Mouse (Mus musculus) stomach, embryonic 16.5 days (tissue): ENCODE data around the gene Calr3. TPM values are rescaled to one million over a fixed set of nuclear protein-coding genes. Genes with fewer than 3 reads are reported as not detected.

Source experiments
- ATAC-seq: fragments of 200-750 bp; cut with Nextera tagmentation; 2 replicates; pipeline ENCODE4 v1.8.0; 2017; ENCODE audit warnings: moderate number of reproducible peaks, moderate TSS enrichment; ENCODE audit not compliant: insufficient read depth, low FRiP score
- H3K27ac ChIP-seq: fragments of 300-500 bp; sonication (generic); 2 replicates; pipeline ENCODE4 v1.5.1; 2014; ENCODE audit warnings: low read length
- H3K27me3 ChIP-seq: fragments of 300-500 bp; sonication (generic); 2 replicates; pipeline ENCODE4 v1.6.1; 2014; ENCODE audit warnings: low read length, control low read depth, mixed read lengths; ENCODE audit not compliant: control insufficient read depth, insufficient read depth
- H3K36me3 ChIP-seq: fragments of 300-500 bp; sonication (generic); 2 replicates; pipeline ENCODE4 v1.6.1; 2014; ENCODE audit warnings: low read length; ENCODE audit not compliant: control insufficient read depth, insufficient read depth
- H3K4me1 ChIP-seq: fragments of 300-500 bp; sonication (generic); 2 replicates; pipeline ENCODE4 v1.6.1; 2014; ENCODE audit warnings: low read length, control low read depth, mixed read lengths; ENCODE audit not compliant: control insufficient read depth, insufficient read depth
- H3K4me2 ChIP-seq: fragments of 300-500 bp; sonication (generic); 2 replicates; pipeline ENCODE4 v1.6.1; 2014; ENCODE audit warnings: low read depth, low read length, mixed read lengths
- H3K4me3 ChIP-seq: fragments of 300-500 bp; sonication (generic); replicated peaks from 2 replicates; pipeline ENCODE4 v1.5.1; 2014; ENCODE audit warnings: mild to moderate bottlenecking, low read length
- H3K9ac ChIP-seq: fragments of 300-500 bp; sonication (generic); 2 replicates; pipeline ENCODE4 v1.6.1; 2014; ENCODE audit warnings: low read length
- H3K9me3 ChIP-seq: fragments of 300-500 bp; sonication (generic); replicated peaks from 2 replicates; pipeline ENCODE4 v1.6.1; 2016; ENCODE audit warnings: low read length, control low read depth; ENCODE audit not compliant: control insufficient read depth
- WGBS: fragments of 180-500 bp; shearing (Covaris S2); extraction: QIAGEN DNeasy Blood & Tissue Kit; methylation state at CpG from one replicate; pipeline ENCODE4 v1.1.7; 2014; 5-methylcytosine and 5-hydroxymethylcytosine counted together
- microRNA-seq: library from miRNA; unstranded; fragments of <30 nt; microRNA quantifications from one replicate; pipeline ENCODE4, GENCODE M21; 2016
- polyA plus RNA-seq: library from polyadenylated mRNA; unstranded; fragments of >200 nt; fragmentation: Nextera tagmentation; extraction: Ambion mirVana; gene quantifications from 2 replicates; pipeline ENCODE4 v1.2.1, GENCODE M21; 2015

Calr3 gene
- polyA plus RNA-seq, 1 experiment from 2014 or later = 3.7 TPM

DNA sequence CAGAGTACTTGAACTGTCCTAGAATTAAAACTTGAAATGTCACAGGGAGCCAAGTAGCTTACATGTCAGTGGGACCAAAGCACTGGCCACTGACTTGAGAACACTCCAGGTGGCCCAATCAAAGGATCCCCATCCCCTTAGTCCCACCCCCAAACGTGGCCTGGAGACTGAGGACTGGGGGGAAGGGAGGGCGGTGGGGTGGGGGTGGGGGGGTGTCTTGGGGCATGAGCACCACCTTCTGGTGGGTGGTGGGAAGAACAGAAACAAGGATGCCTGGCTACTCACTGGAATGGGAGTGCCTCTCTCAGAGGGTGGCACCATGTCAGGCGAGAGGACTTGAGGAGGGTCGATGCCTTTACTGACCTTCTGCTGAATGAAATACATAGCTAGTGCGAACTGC lies 61.3 kb downstream of the Calr3 start:
- no peak overlapping the region for H3K27ac ChIP-seq
- ATAC-seq = no peak

DNA sequence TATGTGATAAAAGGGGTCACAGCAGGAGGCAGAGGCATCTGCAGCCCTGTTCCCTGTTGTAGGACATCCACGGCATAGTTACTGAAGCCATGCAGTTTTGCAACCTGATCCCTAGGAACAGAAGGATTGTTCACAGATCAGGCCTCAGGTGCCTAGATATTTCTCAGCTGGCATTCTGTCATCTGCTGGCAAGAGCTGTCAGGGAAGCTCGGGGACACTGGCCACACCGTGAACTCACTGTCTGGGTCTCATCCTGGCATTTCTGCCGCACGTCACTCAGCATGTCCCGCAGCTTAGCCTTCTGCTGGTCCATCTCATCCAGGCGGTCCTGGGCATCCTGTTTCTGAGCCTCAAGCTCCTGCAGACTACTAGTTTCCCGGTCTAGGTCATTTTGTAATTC lies 63.0 kb downstream of the Calr3 start:
- no peaks in the 10 kb centered on the region for H3K4me1 ChIP-seq
- H3K4me2 ChIP-seq = no peak overlapping the region
- no peaks in the 10 kb centered on the region for H3K27me3 ChIP-seq
- peaks cover 56% of the 10 kb centered on the region for H3K36me3 ChIP-seq
- no peak overlapping the region for H3K9ac ChIP-seq
- no peak overlapping the region for H3K27ac ChIP-seq
- H3K4me3 ChIP-seq = no peak overlapping the region
- H3K9me3 ChIP-seq = no peaks in the 10 kb centered on the region
- WGBS = 83% methylated on average over 8 of the region's 8 CpGs
- no peak for ATAC-seq

More for the DNA sequence above, 61.3 kb downstream of the Calr3 start:
- H3K4me1 ChIP-seq = no peaks in the 10 kb centered on the region
- H3K9ac ChIP-seq = no peak overlapping the region
- no peak overlapping the region for H3K4me2 ChIP-seq
- no peaks in the 10 kb centered on the region for H3K27me3 ChIP-seq
- H3K4me3 ChIP-seq = no peak overlapping the region
- no peaks in the 10 kb centered on the region for H3K9me3 ChIP-seq
- 50% methylated on average over 5 of the region's 5 CpGs for WGBS
- peaks cover 52% of the 10 kb centered on the region for H3K36me3 ChIP-seq

DNA sequence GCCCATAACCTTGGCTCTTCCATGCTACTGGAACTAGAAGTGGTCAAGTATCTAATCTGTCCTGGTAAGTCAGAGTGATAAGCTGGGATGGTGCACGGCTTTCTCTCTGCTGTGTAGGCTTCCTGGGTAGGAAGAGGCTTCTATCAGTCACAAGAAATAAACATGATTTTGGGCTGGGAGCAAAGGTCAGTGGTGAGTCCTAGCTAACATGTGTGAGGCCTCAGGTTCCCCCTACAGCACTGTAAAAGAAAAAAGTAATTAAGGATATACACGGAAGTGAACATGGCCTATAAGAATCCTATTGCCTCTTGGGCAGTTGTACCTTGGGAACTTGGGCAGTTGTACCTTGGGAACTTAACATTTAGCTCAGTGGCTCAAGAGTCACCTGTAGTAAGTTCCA lies 66.8 kb downstream of the Calr3 start:
- Histone ChIP-seq H3K27ac (no peak overlapping the region), H3K4me1 (no peaks in the 10 kb centered on the region), H3K9ac (no peak overlapping the region), H3K36me3 (peaks cover 48% of the 10 kb centered on the region), H3K4me3 (no peak overlapping the region), H3K27me3 (no peaks in the 10 kb centered on the region), H3K9me3 (no peaks in the 10 kb centered on the region), H3K4me2 (no peak overlapping the region)
- WGBS = 73% methylated on average over 2 of the region's 2 CpGs
- no peak for ATAC-seq

DNA sequence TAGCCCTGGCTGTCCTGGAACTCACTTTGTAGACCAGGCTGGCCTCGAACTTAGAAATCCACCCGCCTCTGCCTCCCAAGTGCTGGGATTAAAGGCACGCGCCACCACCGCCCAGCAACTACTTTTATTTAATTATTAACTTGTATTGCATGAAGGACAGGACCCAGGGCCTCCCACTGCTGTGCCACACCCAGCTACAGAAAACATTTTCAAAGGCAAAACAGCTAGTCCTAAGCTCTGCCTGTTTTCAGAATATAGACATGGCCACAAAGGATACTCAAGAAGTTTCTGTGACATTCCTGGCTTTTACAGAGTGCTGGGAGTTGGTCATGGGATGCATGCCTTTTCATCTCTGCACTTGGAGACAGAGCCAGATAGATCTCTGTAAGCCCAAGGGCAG lies 67.4 kb downstream of the Calr3 start:
- Histone ChIP-seq H3K9ac (no peak overlapping the region), H3K4me2 (no peak overlapping the region), H3K4me1 (no peaks in the 10 kb centered on the region), H3K4me3 (no peak overlapping the region), H3K27ac (no peak overlapping the region), H3K9me3 (no peaks in the 10 kb centered on the region), H3K27me3 (no peaks in the 10 kb centered on the region), H3K36me3 (peaks cover 53% of the 10 kb centered on the region)
- WGBS = 96% methylated on average over 5 of the region's 5 CpGs
- no peak for ATAC-seq

DNA sequence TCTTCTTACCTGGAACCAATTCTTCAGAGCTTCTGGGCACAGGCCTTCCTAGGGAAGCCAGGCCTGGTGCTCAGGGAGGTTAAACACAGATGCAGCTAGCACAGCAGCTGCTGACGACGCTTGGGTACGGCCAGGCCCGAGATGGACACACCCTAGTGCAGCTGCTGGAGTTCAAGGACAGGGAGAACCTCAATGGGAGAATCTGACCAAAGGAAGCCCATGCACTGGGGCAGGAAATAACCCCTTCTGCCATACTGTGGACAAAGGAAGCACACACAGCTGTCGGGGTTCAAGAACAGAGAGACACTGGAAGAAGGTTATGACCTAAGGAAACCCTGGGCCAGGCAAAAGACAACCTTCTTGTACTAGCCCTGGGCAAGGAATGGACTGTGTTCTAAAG lies 68.5 kb downstream of the Calr3 start:
- no peaks in the 10 kb centered on the region for H3K27me3 ChIP-seq
- no peak overlapping the region for H3K9ac ChIP-seq
- no peak for ATAC-seq
- H3K9me3 ChIP-seq = no peaks in the 10 kb centered on the region
- no peak overlapping the region for H3K27ac ChIP-seq
- no peaks in the 10 kb centered on the region for H3K4me1 ChIP-seq
- 83% methylated on average over 5 of the region's 5 CpGs for WGBS
- peaks cover 56% of the 10 kb centered on the region for H3K36me3 ChIP-seq
- no peak overlapping the region for H3K4me3 ChIP-seq
- H3K4me2 ChIP-seq = no peak overlapping the region

Small RNA genes within 50 kb of the gene (microRNA-seq; reads per million reads assigned to microRNA genes)
- 0.66 reads per million for gene Mir7068

Other genes starting within 250 kb of the Calr3 start
- gene Cib3, start 231.0 kb downstream of the Calr3 start, polyA plus RNA-seq = not detected in 2 replicates
- gene Gm11034, start 230.2 kb downstream of the Calr3 start, polyA plus RNA-seq = not detected in 2 replicates
- gene Fam32a, start 224.1 kb downstream of the Calr3 start, polyA plus RNA-seq = 72.7 and 73.7 TPM in 2 replicates
- gene Ap1m1, start 203.9 kb downstream of the Calr3 start, polyA plus RNA-seq = 90.3 and 97.1 TPM in 2 replicates
- gene Gm10282, start 138.6 kb downstream of the Calr3 start, polyA plus RNA-seq = 19.2 and 30.6 TPM in 2 replicates
- gene Klf2, start 124.8 kb downstream of the Calr3 start, polyA plus RNA-seq = 3.8 and 4.0 TPM in 2 replicates
- 52.6 and 54.2 TPM in 2 replicates for gene Eps15l1, start 22.4 kb downstream of the Calr3 start, polyA plus RNA-seq
- 13.5 and 13.7 TPM in 2 replicates for gene 1700030K09Rik, start within 50 bp of the Calr3 start, polyA plus RNA-seq
- 45.6 and 49.4 TPM in 2 replicates for gene Cherp, start 31.4 kb upstream of the Calr3 start, polyA plus RNA-seq
- 6.6 and 6.8 TPM in 2 replicates for gene Slc35e1, start 48.7 kb upstream of the Calr3 start, polyA plus RNA-seq
- 13.2 and 14.7 TPM in 2 replicates for gene Med26, start 104.4 kb upstream of the Calr3 start, polyA plus RNA-seq
- 120 and 127 TPM in 2 replicates for gene Smim7, start 127.2 kb upstream of the Calr3 start, polyA plus RNA-seq
- 20.9 and 36.5 TPM in 2 replicates for gene Tmem38a, start 128.2 kb upstream of the Calr3 start, polyA plus RNA-seq
- 0.09 and 0.51 TPM in 2 replicates for gene Nwd1, start 202.8 kb upstream of the Calr3 start, polyA plus RNA-seq